Mouse (Mus musculus) ovary, postnatal 36 days (tissue): ENCODE results near the gene Taf1d.
"Not testable (repeated sequence)": the region's sequence is repeated elsewhere in the genome, so short reads cannot be mapped to it uniquely, and the experiment has no call there.

Experiments
- DNase-seq: peaks from one replicate; pipeline ENCODE4 v3.0.0; 2022; ENCODE audit warnings: low spot score, mixed read lengths

The Taf1d gene

DNA sequence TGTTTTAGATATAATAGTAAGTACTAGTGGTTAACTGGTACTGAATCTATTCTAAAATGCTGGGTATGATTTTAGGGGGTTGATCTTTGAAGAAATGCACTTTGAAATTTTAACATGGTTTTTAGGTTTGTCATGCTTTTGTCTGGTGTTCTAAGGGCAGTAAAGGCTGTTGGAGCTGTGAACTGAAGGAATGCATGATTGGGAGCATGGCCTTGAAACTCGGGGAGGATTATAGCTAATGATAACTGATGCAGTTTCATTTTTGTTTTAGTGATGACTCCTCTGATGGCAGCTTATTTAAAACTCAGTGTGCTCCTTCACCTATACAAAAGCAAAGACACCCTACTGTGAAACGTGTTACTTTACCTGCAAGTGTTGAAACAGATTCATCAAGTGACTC, 2.2 kb downstream of the Taf1d start:
- DNase-seq = no peak

DNA sequence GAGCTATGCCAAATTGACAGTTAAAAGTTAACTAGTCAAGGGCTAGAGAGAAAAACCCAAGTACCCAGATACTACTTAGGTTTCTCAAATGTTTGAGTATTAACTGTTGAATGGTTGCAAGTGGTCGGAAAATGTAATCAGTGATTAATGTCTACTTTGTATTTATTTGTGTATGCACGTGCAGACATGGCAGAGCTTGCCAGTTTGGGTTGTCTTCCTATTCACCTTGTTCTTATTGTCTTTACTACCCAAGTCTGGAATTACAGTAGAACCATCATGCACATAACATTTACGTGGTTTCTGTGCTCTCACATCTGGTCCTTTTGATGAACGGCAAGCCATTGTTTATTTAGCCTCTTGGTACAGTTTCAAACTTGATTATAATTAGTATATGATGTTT, 3.4 kb downstream of the Taf1d start:
- DNase-seq = no peak

DNA sequence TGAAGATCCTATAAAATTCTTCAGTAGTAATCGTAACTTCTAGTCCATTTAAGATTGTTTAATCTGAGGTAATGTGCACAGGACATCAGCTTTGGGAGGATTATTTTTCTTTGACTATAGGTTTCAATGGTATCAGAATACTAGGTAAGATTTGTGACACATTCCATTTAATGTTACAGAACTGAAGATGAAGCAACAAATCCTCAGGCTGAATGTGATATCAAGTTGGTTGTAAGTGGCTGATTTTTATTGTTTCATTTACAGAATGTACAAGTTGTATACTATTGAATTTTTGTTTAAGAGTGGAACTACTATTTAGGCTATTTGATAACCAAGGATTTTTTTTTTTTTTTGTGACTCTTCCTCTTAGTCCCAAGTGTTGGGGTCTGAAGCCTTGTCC, 4.2 kb downstream of the Taf1d start:
- DNase-seq = no peak

DNA sequence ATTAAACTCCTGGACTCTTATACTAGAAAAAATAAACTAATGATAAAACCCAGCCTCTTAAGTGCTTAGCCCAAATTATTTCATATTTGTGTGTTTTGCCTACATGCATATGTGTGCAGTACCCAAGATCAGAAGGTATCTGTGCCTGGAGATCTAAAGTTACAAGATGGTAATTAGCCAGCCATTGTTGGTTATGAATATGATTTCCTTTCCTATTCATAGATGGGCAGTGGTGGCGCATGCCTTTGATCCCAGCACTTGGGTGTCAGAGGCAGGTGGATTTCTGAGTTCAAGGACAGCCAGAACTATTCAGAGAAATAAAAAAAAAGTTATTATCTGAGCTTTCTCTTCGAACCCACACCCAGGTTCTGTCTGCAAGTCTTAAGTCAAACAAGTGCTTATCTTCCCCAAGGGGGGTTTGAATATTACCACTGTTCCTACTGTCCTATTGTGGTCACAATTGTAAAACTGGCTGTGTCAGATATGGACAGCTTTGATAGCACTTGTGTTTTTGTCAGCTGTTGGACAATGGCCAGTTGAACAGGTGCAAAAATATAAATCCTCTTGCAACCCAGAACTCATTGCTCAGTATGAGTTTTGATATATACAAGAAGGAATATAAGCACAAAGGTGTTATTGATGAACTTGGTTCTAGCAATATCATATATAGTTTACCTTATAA, 6.2 kb downstream of the Taf1d start:
- no peak for DNase-seq

DNA sequence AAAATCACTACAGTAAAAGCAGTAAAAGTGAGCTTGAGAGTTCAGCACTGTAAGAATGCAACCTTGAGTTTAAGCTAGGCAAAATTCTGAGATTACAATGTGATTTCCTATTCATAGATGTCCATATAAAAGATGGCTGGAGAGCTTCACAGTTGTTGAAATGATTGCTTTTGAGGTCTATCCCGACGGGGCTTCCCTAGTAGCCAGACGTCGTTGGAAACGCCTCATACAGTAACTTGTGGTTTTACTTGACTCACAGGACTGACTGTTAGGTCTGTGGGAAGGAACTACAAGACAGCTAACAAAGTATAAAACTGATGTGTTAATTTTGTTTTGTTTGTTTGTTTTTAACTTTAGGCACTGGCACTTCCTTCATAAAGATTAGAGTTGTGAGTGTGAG, 7.6 kb downstream of the Taf1d start:
- DNase-seq = no peak

DNA sequence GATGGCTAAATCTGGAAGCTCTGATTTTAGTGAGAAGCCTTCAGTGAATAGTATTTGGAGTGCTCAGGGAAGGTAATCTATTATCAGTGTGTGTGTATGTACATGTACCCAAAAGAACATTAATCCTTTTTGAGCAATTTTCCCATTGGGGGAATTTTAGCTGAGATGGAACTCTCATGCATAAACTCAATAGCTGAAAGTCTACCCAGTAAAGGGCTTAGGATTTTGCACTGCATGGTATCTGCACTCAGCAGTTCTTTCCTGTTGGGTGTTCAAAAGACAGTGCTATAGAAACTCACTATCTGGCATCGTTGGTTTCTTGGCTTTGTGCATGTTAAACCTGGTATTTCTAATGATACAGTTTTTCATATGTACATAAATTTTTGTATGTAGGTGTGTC, 8.6 kb downstream of the Taf1d start:
- DNase-seq = no peak

DNA sequence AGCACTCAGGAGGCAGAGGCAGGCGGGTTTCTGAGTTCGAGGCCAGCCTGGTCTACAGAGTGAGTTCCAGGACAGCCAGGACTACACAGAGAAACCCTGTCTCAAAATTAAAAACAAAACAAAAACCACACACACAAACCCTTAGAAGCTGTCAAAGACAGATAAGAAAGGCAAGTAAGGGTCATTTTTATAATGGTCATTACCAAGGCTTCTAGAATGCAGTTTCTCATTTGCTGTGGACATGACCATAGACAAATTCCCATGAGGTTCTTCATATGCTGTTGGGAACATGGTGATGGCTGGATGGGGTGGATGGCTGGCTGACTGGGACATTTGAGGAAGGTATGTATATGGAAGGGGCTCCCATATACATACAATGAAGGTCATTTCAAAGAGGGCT, 10.3 kb downstream of the Taf1d start:
- not testable (repeated sequence) for DNase-seq

DNA sequence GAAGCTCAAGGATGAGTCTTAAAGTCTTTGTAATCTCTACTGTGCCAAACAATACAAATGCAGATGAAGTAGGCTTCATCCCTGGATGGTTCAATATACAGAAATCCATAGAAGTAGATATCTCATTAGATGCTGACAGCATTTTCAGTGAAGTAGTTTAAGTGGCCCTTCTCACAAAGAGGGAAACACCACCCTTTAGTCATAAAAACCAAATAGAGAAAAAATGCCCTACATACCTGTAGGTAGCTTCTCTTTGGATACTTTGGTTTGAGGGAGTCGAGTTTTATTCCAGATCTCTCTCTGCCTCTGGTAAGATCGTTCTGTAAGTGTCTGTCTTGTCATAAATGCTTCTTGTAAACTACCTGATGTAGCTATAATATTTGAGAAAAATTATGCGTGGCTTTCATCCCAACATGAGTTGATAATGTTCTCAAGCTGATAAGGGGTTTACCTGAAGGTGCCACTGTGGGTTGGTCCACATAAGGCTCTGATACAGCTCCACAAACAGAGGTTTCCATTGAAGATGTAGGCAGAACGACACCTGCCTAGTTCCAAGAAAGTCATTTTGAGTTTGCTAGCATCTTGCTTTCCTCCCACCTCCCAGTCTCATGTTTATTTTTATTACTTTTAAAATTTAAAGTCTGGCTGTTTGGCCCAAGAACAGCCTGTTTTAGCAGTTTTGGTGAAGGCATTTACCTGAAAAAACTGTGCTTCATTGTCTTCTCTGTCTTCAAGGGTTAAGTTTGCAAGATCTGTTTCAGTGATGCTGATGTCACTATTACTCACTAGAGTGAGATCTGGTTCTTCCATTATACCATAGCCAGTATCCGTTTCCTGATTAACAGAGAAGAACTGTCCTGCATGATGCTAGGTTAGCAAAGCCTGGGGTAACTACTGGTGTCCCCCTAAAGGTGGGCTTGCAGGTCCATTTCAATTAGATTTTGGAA, 11.5 kb downstream of the Taf1d start:
- DNase-seq = no peak

DNA sequence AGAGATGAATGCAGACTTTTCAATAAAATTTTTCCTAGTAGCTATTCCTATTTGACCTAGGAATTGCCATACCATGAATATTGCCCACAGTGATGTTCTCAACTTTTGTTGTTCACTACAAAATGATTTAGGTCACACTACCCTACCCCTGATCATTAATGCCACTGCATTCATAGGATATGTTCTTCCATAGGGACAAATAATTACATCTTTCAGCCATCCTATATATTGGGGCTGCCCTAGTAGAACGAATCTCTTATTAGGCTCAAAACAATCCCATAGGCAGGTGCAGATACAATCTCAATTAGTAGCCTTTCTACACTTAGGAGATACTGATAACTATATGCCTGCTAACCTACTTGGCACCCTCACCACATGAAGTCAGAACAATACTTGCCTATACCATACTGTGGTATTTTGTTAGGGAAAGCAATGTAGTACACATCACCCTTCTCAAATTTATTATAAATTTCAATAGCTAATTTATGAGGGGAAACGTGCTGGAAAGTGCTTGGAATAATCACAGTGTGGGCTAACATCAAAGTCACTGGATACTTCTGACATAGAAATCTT, 12.2 kb downstream of the Taf1d start:
- DNase-seq = no peak

DNA sequence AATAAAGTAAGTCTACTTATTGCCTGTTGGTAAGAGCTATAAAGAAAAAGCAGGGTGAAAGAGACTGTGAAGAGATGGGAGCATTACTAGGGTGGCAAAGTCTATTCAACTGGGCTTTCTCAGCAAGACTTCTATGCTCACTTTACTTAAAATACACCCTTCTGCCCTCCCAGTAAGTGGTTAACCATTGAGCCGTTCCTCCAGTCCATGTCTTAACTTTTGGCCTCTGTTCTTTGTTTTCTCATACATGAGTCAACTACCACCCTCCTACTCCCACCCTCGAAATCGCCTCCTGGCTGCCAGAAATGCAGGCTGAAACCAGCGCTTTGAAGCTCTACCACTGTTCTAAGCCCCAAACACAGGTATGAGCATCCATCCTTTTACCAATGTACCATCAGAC, 31.8 kb downstream of the Taf1d start:
- DNase-seq = no peak

DNA sequence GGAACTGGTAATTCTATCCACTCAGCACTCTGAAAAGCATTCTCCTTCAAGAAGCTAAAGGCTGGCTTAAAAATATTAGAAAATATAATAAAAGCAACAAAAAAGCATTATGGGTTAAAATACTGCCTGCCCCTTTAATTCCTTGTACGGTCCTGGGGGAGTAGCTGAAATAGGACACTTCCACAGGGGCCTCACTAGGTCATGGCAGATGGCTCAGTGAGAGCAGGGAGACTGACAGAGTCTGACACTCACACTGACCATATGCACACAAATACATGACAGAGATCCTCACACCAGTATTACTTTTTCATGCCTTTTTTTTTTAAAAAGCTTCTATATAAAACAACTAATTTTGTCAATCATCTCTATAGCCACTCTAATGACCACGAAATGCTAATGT, 43.9 kb downstream of the Taf1d start:
- DNase-seq = no peak

DNA sequence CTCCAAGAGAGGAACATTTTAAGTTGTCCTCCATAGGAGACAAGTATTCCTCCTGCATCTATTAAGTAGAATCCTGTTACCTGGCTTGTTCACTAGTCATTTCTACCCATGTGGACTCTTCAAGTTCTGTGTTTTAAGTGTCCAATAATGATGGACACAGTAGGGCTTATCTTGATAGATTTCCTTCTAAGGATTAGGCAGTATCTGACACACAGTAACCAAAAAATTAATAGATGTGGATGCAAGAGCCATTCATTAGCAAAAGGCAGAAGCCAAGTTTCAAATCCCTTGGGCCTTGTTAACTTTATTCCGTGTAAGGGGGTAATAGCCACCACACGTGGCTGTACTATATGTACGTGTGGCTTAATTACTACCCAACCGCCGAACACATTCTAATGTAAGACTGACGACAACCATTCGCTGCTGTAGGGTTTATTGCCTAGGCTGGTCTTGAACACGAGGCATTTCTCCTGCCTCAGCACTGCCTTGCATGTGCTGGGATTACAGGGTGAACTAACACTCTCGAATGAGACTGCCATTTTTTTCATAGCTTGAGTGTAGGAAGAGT, 51.0 kb downstream of the Taf1d start:
- no peak for DNase-seq

DNA sequence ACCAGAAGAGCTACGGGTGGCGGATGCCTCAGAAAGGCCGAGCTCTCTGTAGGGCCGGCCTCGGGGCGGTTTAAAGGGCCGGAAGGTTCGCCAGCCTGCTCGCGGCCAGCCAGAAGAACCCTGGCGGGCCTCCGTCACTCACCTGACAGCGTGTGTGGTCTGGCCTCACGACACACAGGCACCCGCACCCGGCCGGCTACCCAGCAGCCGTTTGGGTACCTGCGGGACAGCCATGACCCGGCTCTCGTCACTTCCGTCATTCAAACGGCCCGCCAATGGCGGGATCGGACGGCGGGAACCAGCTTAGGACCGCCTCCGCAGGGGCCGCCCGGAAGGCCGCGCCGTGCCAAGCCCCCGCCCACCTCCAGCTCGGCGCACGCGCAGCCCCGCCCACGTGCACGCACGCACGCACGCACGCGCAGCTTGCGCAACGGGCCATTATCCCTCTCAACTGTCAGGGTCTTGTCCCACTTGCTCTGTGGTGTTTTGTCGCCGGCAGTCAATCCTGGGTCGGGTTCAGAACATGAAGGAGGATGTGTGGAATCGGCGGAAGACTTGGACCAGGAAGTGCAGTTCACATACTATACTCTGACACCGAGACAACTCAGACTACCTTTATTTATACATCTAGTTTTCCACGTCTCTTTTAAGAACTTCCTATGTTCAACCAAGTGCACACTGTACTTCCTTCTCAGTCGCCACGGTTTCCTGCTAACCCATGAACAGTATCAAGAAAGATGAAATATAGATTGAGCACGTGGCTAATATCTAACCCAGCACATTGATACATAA, 51.7 kb downstream of the Taf1d start, which contains the start of gene Cep295:
Cep295 (minus strand) TSS at position 305 of the 792 bp plus-strand sequence.
- DNase-seq = peak; percentile 97

DNA sequence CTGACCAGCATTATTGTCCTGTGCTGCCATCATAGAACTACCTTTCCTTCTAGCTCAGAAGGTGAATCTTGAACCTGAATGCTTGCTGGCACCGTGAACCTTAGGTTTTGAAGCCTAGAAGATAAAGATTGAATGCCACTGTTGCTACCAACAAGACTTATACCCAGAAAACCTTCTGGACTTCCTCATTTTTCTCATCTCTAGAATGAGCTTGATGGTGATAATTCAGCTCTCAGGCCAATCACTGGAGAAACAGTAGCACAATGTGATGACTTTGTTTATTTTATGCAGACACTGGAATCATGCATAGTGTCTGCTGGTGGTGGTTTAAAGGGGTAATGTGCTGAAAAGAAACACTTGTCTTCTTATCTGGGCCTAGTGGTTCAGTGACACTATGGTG, 58.8 kb downstream of the Taf1d start:
- no peak for DNase-seq

DNA sequence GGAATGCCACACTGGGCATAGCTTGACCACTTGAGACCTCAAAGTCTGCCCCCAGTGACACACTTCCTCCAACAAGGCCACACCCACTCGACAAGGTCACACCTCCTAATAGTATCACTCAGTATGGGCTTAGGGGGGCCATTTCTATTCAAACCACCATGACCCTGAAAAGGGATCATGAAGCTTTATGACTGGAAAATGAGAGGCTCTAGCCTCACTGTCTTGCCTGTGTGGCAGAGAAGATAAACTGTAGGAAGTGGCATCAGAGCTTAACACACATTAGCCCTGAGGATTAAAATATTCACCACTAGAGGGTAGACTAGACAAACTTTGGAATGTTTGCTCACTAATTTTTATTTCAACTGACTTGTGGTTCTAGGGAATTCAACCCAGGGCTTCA, 59.8 kb downstream of the Taf1d start:
- DNase-seq = no peak

DNA sequence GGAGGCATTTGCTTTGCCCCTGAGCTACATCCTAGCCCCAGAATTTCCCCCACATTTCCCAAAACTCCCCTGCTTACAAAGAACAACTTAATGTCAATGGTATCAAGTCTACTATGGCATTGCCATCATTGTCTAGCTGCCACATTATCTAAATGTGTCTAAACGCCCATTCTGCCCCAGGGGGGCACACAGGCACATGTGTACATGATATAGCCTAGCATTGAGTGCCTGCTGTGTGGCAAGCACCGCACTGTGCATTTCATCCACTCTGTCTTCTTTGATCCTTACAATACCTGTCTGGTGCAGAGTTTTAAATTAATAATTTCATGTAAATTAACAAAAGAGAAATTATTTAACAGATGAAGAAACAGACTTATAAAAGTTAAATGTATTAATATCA, 60.2 kb downstream of the Taf1d start:
- DNase-seq = no peak
